Mouse (Mus musculus) MEL (cell line): ENCODE results near the gene Grap. TPM values are rescaled to one million over a fixed set of nuclear protein-coding genes. Genes with fewer than 3 reads are reported as not detected.

ENCODE experiments used
- DNase-seq: peaks from one replicate; pipeline ENCODE4 v3.0.0; 2011; ENCODE audit warnings: low read depth, low spot score
- H3K27ac ChIP-seq: 2 replicates; pipeline ENCODE4 v1.5.1; 2012; ENCODE audit warnings: low read depth, mild to moderate bottlenecking, control low read depth, low read length, moderate library complexity; ENCODE audit not compliant: control insufficient read depth
- H3K27me3 ChIP-seq, 2 experiments: fragments of 150-350 bp in 1 of 2; sonication (generic) in 1 of 2; 2 replicates each; pipeline ENCODE4 v1.6.1; 2012; ENCODE audit warnings: low read length in 2 of 2, mild to moderate bottlenecking in 2 of 2, improper control_type of control experiment in 1 of 2, moderate library complexity in 1 of 2; ENCODE audit not compliant: insufficient read depth in 2 of 2, control insufficient read depth in 1 of 2
- H3K36me3 ChIP-seq, 2 experiments: 2 replicates each; pipeline ENCODE4 v1.6.1; 2012 to 2014; ENCODE audit warnings: low read length in 2 of 2, improper control_type of control experiment in 1 of 2, inconsistent platforms in 1 of 2, mild to moderate bottlenecking in 1 of 2; ENCODE audit not compliant: insufficient read depth in 2 of 2, control insufficient read depth in 1 of 2
- H3K4me1 ChIP-seq, 2 experiments: fragments of 150-350 bp in 1 of 2; sonication (generic) in 1 of 2; 2 replicates each; pipeline ENCODE4 v1.6.1; 2012; ENCODE audit warnings: low read length in 2 of 2, improper control_type of control experiment in 1 of 2, mild to moderate bottlenecking in 1 of 2; ENCODE audit not compliant: insufficient read depth in 2 of 2, control insufficient read depth in 1 of 2
- H3K4me3 ChIP-seq, 2 experiments: fragments of 150-350 bp in 1 of 2; sonication (generic) in 1 of 2; 2 replicates each; pipeline ENCODE4 v1.5.1; 2012; ENCODE audit warnings: low read depth in 2 of 2, low read length in 2 of 2, mild to moderate bottlenecking in 2 of 2, moderate library complexity in 2 of 2, control low read depth in 1 of 2, improper control_type of control experiment in 1 of 2; ENCODE audit not compliant: control insufficient read depth in 1 of 2, insufficient read depth in 1 of 2
- H3K79me2 ChIP-seq: 2 replicates; pipeline ENCODE4 v1.6.1; 2012; ENCODE audit warnings: mild to moderate bottlenecking, low read length, moderate library complexity; ENCODE audit not compliant: control insufficient read depth, poor library complexity, insufficient read depth
- H3K9ac ChIP-seq: 2 replicates; pipeline ENCODE4 v1.6.1; 2012; ENCODE audit warnings: low read depth, mild to moderate bottlenecking, control low read depth, low read length, moderate library complexity; ENCODE audit not compliant: control insufficient read depth, poor library complexity, severe bottlenecking
- H3K9me3 ChIP-seq: fragments of 150-350 bp; sonication (generic); replicated peaks from 2 replicates; pipeline ENCODE4 v1.6.1; 2012; ENCODE audit warnings: mild to moderate bottlenecking, low read length, improper control_type of control experiment, moderate library complexity; ENCODE audit not compliant: insufficient read depth
- CHD2 ChIP-seq: IDR thresholded peaks from 2 replicates; pipeline ENCODE4 v1.6.1; 2011; ENCODE audit warnings: low read length, improper control_type of control experiment
- ELF1 ChIP-seq: IDR thresholded peaks from 2 replicates; pipeline ENCODE4 v1.6.1; 2014; ENCODE audit warnings: low read depth, mild to moderate bottlenecking, inconsistent platforms, low read length, improper control_type of control experiment, moderate library complexity
- EP300 ChIP-seq, 2 experiments: IDR thresholded peaks; 2 replicates each; pipeline ENCODE4 v1.6.1; 2011; ENCODE audit warnings: improper control_type of control experiment in 2 of 2, low read length in 2 of 2, low read depth in 1 of 2, mild to moderate bottlenecking in 1 of 2
- ETS1 ChIP-seq: IDR thresholded peaks from 2 replicates; pipeline ENCODE4 v1.6.1; 2012; ENCODE audit warnings: low read depth, mild to moderate bottlenecking, inconsistent platforms, low read length, improper control_type of control experiment, moderate library complexity
- GABPA ChIP-seq: IDR thresholded peaks from 2 replicates; pipeline ENCODE4 v1.6.1; 2012; ENCODE audit warnings: low read depth, mild to moderate bottlenecking, inconsistent platforms, low read length, improper control_type of control experiment, moderate library complexity
- JUND ChIP-seq: IDR thresholded peaks from 2 replicates; pipeline ENCODE4 v1.6.1; 2011; ENCODE audit warnings: low read depth, mild to moderate bottlenecking, improper control_type of control experiment, low read length
- KAT2A ChIP-seq: conservative IDR thresholded peaks from 2 replicates; pipeline ENCODE4 v1.6.1; 2012; ENCODE audit warnings: low read depth, low read length, improper control_type of control experiment, inconsistent platforms
- MAZ ChIP-seq: IDR thresholded peaks from 2 replicates; pipeline ENCODE4 v1.6.1; 2012; ENCODE audit warnings: low read depth, mild to moderate bottlenecking, inconsistent platforms, low read length, improper control_type of control experiment
- MYB ChIP-seq: IDR thresholded peaks from 2 replicates; pipeline ENCODE4 v1.6.1; 2011; ENCODE audit warnings: mild to moderate bottlenecking, low read depth, low read length, improper control_type of control experiment
- MYC ChIP-seq: IDR thresholded peaks from 2 replicates; pipeline ENCODE4 v1.6.1; 2011; ENCODE audit warnings: low read depth, mild to moderate bottlenecking, low read length, improper control_type of control experiment, moderate library complexity
- NELFE ChIP-seq: IDR thresholded peaks from 2 replicates; pipeline ENCODE4 v1.6.1; 2011; ENCODE audit warnings: low read depth, low read length, improper control_type of control experiment
- NRF1 ChIP-seq: IDR thresholded peaks from 2 replicates; pipeline ENCODE4 v1.6.1; 2014; ENCODE audit warnings: low read depth, mild to moderate bottlenecking, inconsistent platforms, low read length, improper control_type of control experiment, moderate library complexity; ENCODE audit not compliant: poor library complexity, insufficient read depth, severe bottlenecking
- POLR2AphosphoS2 ChIP-seq: IDR thresholded peaks from 2 replicates; pipeline ENCODE4 v1.6.1; 2011; ENCODE audit warnings: low read length, improper control_type of control experiment
- SIN3A ChIP-seq: IDR thresholded peaks from 2 replicates; pipeline ENCODE4 v1.6.1; 2012; ENCODE audit warnings: low read length, improper control_type of control experiment, inconsistent platforms
- SMC3 ChIP-seq: IDR thresholded peaks from 2 replicates; pipeline ENCODE4 v1.6.1; 2011; ENCODE audit warnings: low read depth, low read length, improper control_type of control experiment
- TAL1 ChIP-seq: IDR thresholded peaks from 2 replicates; pipeline ENCODE4 v1.6.1; 2012; ENCODE audit warnings: mild to moderate bottlenecking, inconsistent platforms, low read length, moderate library complexity, mixed read lengths
- TCF12 ChIP-seq: IDR thresholded peaks from 2 replicates; pipeline ENCODE4 v1.6.1; 2014; ENCODE audit warnings: low read depth, mild to moderate bottlenecking, inconsistent platforms, low read length, improper control_type of control experiment, moderate library complexity
- USF1 ChIP-seq: IDR thresholded peaks from 2 replicates; pipeline ENCODE4 v1.6.1; 2014; ENCODE audit warnings: low read depth, mild to moderate bottlenecking, inconsistent platforms, low read length, improper control_type of control experiment, moderate library complexity
- ZC3H11A ChIP-seq: IDR thresholded peaks from 2 replicates; pipeline ENCODE4 v1.6.1; 2012; ENCODE audit warnings: low read depth, mild to moderate bottlenecking, inconsistent platforms, low read length, improper control_type of control experiment
- ZKSCAN1 ChIP-seq: IDR thresholded peaks from 2 replicates; pipeline ENCODE4 v1.6.1; 2012; ENCODE audit warnings: low read depth, mild to moderate bottlenecking, inconsistent platforms, low read length, improper control_type of control experiment, moderate library complexity
- ZMIZ1 ChIP-seq: IDR thresholded peaks from 2 replicates; pipeline ENCODE4 v1.6.1; 2012; ENCODE audit warnings: low read depth, mild to moderate bottlenecking, inconsistent platforms, low read length, improper control_type of control experiment, moderate library complexity
- ZNF384 ChIP-seq: IDR thresholded peaks from 2 replicates; pipeline ENCODE4 v1.6.1; 2012; ENCODE audit warnings: low read depth, mild to moderate bottlenecking, inconsistent platforms, low read length, improper control_type of control experiment
- polyA plus RNA-seq, 2 experiments: library from polyadenylated mRNA; stranded (reverse) in 1 of 2; unstranded in 1 of 2; fragments of >175 nt in 1 of 2; fragments of >200 nt in 1 of 2; gene quantifications; 2 replicates each; pipeline versions ENCODE4 v1.2.1 to v1.2.4; 2012; ENCODE audit warnings: low replicate concordance in 2 of 2, low read depth in 1 of 2; ENCODE audit not compliant: insufficient read length in 2 of 2, insufficient read depth in 1 of 2, missing spikeins in 1 of 2
- total RNA-seq: library from RNA; depleted of rRNA; stranded (reverse); fragments of 300-350 nt; gene quantifications from 2 replicates; pipeline ENCODE4 v1.2.3, GENCODE M21; 2012

The Grap gene
- total and polyA plus RNA-seq, 3 experiments, result 1.8 to 2.3 TPM; not detected in 1

DNA sequence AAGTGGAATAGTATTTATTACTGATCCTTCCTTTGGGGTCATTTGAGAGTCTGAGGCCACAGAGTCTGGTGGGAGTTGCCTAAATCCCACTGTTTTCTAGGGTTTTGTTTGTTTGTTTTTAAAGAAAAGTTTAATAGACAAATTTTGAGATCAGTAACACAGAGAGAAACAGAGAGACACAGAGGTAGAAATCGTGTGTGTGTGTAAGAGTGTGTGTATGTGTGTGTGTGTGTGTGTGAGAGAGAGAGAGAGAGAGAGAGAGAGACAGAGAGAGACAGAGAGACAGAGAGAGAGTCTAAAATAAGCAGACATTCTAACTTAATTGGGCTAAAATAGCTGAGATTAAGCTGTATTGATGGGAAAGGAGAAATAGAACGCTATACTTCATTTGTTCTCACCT is 503 bp downstream of the Grap start:
- no peak for TF ChIP-seq POLR2AphosphoS2
- no peak for TF ChIP-seq GABPA
- no peak for TF ChIP-seq ELF1
- TF ChIP-seq NRF1, result no peak
- no peak for TF ChIP-seq KAT2A
- TF ChIP-seq ETS1, result no peak
- no peak for TF ChIP-seq TAL1
- TF ChIP-seq ZNF384, result no peak
- no peak for TF ChIP-seq SIN3A
- TF ChIP-seq MYC, result no peak
- TF ChIP-seq EP300 (IDR thresholded peaks at IDR 0.05; ENCODE audit: low read depth in 1 of 2, low read length in 2 of 2), result no peak
- no peak for TF ChIP-seq ZMIZ1
- no peak for TF ChIP-seq MYB
- no peak for TF ChIP-seq ZKSCAN1
- no peak for TF ChIP-seq TCF12
- TF ChIP-seq NELFE, result no peak
- TF ChIP-seq, all 39 proteins: peak for 0
- no peaks in the 10 kb centered on the region for H3K9me3 ChIP-seq
- no peak overlapping the region; a peak in 1 of 4 replicates for H3K4me3 ChIP-seq
- no peak overlapping the region for H3K9ac ChIP-seq
- H3K27me3 ChIP-seq, result no peaks in the 10 kb centered on the region; a peak in 1 of 4 replicates
- no peaks in the 10 kb centered on the region for H3K79me2 ChIP-seq
- no peak overlapping the region for H3K27ac ChIP-seq
- no peak for DNase-seq
- H3K4me1 ChIP-seq, result peaks cover 0 to 10% of the 10 kb centered on the region in 2 experiments; a peak in 3 of 4 replicates
- H3K36me3 ChIP-seq, result no peaks in the 10 kb centered on the region

- no peaks in the 10 kb centered on the region for H3K9me3 ChIP-seq
- H3K36me3 ChIP-seq, result no peaks in the 10 kb centered on the region
- peaks cover 0 to 8% of the 10 kb centered on the region in 2 experiments; a peak in 2 of 4 replicates for H3K4me1 ChIP-seq
- no peak overlapping the region for H3K4me3 ChIP-seq
- no peaks in the 10 kb centered on the region for H3K79me2 ChIP-seq
- no peak overlapping the region for H3K27ac ChIP-seq
- TF ChIP-seq ETS1 (no peak), JUND (no peak), MAZ (no peak), USF1 (no peak), SMC3 (no peak), ELF1 (no peak), MYB (no peak), CHD2 (no peak), ZC3H11A (no peak)
- DNase-seq, result no peak
- H3K27me3 ChIP-seq, result no peaks in the 10 kb centered on the region
- no peak overlapping the region for H3K9ac ChIP-seq
These were observed 1.8 kb downstream of the Grap start for GRCm38 (mm10) chr11:61654786-61655311.
